Mouse (Mus musculus) CD4-positive, CD25-positive, alpha-beta regulatory T cell, adult 4 months (primary cell): ENCODE measurements at regions not wholly inside any gene's neighbourhood (a gene's known extent, or its start where the extent isn't known, plus 50 kb on each side); places are given as distances from the start of the nearest gene placed in this dataset.
A peak's percentile ranks its signal among the peaks of the same experiment; 100 is the strongest.

Experiments used
- ATAC-seq: one replicate; pipeline ENCODE4 v1.8.0; 2017

DNA sequence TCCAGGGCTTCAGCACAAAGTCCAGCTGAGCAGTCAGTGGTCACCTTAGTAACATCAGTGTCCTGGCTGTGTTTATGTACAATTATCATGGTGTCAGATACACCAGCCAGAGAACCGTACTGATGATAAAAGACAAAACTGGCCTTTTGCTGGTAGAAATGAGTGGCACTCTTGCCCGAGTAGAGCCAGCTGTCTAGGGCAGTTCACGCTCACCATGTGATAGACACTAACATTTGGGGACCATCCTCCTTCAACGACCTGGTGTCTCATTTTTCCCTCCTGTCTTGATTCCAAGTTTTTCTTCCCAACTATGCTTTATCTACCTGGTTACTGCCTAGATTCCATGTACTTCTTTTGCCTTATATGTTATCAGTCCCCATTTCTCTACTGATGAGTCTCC is 349.3 kb downstream of the Lpin1 start:
- no peak for ATAC-seq

DNA sequence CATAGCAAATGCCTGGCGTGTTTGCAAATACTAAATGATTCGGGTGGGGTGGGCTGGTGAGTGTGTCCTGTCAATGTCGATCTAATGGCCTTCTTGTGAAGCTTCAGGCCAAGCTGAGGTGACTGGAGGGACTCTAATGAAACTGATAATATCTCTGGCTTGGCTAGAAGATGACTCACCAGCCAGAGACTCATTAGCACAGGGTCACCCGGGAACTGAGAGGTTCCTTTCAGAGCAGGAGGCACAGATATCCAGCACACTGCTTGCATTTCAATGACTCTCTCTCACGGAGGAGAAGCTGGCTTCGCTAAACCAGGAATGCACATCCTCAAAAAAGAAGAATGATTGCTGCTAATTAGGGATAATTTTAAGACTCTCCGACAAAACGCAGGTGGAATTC is 349.8 kb downstream of the Lpin1 start:
- no peak for ATAC-seq

DNA sequence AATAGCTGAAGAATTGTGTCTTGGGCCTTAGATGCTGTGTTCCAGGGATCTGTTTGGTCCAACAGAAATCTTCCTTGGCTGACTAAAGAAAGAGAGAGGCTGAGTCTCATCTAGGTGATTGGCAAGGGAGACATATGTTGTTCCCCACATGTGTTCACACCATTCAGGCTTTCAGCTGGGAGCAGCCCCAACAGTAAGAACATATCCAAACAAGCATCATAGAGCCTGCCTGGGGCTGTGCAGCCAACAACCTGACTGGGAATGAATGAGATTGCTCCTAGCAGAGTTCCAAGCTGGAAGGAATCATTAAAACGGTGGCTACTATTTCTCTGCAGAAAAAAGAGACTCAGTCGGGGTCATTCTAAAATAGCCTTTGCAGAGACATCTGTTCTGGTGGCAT is 350.3 kb downstream of the Lpin1 start:
- ATAC-seq, result no peak

DNA sequence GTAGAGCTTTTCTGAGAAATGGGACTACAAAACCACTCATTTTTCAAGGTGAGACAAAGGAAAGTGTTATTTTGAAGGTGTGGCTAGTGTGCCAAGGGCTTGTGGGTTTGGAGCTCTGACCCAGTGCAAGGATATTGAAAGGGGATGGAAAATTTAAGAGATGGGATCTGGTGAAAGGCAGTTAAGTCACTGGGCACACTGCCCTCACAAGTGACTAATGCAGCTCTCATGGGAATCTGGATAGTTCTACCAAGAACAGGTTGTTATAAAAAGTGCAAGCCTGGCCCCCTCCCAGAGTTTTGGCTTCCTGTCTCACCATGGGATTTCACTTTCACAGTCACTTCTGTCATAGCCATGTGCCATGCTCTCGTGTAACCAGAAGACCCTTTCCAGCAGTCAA is 360.1 kb downstream of the Lpin1 start:
- ATAC-seq, result no peak

DNA sequence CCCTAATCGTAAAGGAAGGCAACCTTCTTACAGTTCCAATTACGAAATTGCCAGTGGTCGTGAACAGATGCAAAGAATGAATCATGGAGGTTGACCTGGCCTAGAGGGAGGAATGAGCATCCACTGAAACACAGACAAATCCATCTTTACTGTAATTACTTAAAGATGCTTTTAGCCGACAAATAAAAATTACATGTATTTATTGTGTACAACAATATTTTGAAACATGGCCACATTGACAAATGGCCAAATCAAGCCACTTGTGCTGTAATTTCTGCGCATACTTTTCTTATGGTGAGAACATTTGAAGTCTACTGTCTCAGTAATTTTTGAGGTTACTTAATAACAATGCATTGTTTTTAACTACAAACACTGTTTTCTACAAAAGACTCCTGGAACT is 360.7 kb downstream of the Lpin1 start:
- ATAC-seq, result no peak

DNA sequence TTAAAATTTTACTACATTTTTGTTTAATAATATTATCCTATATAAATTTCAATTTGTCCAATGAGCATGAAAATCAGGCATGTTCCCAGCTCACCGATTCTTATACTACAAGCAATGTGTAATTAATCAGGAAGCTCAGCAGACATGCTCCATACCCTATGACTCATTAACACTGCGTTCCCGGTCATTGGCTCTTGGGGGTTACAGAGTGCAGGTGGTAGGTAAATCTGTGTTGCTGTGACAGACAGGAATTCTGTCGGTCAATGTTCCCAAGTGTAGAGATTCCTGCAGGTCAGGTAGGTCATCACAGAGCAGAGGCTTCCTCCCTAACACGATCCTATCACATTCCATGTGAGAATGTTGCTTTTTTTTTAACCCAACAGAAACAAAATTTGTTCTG is 371.0 kb downstream of the Lpin1 start:
- ATAC-seq, result no peak

DNA sequence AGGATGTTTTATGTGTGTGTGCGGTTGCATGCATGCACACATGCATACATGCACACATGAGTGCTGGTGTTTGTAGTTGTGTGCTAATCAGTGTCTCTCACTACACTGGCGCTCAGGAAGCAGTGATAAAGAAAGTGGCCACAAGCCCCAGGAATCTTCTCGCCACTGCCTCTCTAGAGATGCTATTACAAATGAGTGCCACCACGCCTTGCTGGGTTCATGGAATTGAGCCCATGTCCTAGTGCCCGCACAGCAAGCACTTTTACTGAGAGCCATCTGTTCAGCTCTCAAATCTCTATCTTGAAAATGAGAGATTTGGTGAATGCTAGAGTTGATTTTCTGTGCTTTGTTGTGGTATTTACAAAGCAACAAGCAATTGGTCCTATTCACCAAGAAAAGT is 373.3 kb downstream of the Lpin1 start:
- no peak for ATAC-seq

DNA sequence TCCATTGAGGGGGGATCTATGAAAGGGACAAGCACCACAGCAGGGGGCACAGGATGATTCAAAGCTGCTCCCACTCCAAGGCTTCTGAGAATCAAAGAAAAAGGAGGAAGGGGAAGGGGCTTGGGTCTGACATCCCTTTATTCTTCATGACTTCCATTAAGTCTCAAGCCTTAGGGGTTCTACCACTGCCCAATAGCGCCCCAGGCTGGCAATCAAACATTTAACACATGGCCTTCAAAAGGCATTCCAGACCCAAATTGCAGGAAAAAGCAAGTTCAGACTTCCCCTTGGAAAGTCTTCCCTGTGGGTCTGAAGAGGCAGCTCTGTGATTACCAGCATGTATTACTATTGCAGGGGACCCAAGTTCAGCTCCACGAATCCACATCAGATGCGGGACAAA is 377.2 kb downstream of the Lpin1 start:
- ATAC-seq, result no peak

DNA sequence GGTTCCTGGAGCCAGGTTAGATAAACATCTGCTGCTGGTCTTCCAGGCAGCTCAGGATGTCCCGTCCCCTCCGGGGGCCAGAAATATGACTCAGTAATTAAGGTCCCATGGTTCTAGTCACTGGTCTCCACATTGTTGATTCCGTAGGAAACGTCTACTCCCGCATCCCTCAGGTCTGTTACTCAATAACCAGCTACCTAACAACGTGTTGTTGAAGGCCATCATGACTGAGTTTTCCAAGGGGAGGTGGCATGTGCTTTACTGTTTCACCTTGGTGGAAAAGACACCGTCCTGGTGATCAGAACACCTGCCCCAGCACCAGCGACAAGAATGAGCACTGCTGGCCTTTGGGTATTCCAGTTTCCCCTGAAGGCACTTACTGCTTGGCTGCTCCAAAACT is 377.9 kb downstream of the Lpin1 start:
- no peak for ATAC-seq

DNA sequence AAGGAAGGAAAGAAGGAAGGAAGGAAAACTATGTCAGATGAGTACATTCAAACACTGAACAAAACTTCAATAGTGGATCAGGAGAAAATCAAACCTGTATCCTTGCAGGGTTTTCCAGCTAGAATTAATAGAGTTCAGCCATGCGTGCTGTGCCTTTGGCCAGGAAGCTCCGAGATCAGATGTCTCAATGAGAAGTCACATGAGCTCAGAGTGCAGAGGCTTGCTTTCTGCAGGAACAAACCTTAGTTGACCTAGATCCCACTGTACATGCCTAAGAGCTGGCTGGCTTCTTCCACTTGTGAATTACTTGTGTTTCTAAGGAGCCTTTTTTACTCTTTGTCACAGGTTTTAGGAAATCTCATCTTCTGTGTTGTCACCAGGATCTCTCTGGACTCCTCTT is 378.7 kb downstream of the Lpin1 start:
- ATAC-seq, result no peak

DNA sequence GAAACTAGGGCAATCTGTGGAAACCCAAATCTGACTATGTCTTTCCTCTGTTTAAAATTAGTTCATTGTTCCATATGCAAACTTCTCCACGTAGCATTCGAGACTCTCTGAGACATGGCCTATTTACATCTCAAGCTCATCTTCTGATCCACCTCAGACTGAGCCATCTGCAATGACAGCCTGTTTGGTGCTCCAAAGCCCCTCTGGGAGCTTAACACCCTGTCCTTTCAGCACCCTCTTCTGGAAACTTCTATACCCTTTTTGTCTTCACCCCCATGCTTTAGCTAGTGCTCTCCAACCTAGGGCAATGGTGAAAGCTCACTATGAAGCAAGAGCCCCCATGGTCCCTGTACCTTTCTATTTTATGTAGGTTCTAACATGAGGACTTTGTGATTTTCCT is 379.7 kb downstream of the Lpin1 start:
- peak; percentile 56 for ATAC-seq

DNA sequence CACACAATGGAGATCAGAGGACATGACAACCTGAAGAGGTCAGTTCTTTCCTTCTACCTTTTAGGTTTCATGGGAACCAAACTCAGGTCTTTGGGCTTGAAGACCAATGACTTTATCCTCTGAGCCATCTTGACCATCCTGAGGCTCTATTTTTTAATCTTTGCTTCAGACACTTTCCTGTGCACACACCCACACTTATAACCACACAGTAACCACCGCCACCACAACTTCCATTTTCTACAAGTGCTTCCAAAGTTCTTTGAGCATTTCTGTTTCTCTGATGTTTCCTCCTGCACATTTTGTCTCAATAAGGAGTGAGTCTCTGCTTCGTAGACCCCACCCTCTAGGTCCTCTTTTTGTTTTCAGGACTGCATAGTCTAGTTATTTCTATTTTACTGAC is 385.3 kb downstream of the Lpin1 start:
- no peak for ATAC-seq

DNA sequence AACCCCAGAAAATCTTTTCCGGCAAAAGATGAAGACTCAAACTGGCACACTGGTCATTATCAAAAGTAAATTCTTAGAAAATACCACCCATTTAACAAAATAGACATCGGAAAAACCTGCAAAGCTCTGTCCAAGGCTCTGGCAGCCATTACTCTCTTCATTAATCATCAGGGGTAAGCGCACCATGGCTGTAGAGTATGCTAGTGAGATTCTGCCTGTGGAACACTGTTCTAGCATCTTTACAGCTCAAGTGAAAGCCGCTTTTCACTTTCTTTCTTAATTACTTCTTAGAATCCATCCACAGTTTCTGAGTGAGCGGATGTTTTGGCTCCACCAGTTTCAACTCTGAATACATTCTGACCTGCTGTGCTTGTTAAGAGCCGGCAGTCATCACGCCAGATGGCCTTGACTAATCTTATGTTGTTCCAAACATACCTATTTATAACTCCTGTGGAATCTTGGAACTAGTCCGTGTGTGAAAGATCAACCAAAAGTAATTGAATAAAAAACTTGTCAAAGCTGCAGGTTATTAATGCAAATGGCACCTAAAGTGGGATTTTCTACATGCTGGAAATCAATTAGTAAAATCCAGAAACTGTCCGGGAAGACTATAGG is 387.8 kb downstream of the Lpin1 start:
- ATAC-seq, result no peak

DNA sequence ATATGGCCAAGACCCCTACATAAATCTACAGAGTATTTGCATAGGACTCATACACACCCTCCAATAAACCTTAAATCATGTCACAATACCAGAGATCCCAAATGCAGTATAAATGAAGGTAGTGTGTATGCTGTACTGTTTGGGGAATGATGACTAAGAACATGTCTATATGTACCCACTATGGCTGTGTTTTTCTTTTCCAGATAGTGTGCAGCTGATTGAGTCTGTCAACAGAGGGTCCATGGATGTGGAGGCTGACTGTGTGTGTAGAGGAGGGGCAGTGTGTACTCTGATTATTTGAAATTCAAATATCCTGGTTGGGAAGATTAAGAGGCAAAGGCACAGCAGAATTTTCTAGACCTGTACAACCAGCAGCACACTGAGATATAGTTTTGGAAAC is 388.6 kb downstream of the Lpin1 start:
- no peak for ATAC-seq

DNA sequence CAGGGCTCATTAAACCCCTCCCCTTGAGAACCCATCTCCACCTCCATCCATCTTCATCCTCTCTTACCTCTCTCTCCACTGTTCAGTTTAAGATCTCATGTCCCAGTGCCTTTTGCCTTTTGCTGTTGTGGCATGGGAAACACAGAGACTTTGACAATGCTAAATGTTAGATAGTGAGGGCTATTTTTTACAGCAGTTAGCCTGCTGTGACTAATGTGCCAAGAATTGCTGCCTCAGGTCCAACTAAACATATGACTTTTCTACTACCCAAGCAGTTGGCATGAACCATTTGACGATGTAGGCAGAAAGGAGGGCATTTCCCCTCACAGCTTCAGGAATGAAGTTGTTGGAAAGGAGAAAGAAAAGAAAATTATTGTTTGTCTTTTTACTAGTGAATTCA is 389.6 kb downstream of the Lpin1 start:
- no peak for ATAC-seq

DNA sequence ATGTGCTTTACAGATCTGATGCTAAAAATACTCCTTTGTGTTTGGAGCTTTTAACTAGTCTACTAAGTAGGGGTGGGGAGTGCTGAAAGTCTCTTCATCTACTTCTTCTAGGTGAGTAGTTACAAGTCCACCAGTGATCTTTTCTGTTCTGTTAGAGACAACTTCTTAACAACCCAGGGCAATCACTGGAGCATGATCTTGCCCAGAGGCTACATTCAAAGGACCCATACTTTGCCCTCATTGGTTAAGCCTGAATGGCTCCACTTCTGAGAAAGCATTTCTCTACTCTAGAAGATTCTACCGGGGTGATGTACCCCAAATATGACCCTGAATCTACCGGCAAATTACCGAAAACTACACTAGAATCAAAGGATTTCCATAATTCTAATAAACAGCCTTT is 390.2 kb downstream of the Lpin1 start:
- no peak for ATAC-seq

DNA sequence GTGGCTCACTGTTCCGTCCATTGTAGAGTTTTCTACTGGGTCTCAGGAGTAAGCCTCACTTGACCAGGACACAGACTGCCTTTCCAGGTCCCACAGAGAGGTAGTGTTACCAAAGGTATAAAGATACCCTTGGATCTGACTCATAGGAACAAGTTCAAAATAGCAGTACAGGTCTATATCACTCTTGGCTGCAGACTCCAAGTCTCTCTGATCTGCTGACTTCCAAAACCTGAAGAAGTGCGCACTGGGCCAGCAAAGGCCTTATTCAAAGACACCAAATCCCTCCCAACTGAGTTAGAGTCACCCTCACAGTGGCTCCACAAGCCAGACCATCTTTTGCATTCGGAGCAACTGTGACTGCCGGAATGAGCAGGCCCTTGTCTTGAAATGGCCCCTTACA is 391.9 kb downstream of the Lpin1 start:
- ATAC-seq, result no peak

DNA sequence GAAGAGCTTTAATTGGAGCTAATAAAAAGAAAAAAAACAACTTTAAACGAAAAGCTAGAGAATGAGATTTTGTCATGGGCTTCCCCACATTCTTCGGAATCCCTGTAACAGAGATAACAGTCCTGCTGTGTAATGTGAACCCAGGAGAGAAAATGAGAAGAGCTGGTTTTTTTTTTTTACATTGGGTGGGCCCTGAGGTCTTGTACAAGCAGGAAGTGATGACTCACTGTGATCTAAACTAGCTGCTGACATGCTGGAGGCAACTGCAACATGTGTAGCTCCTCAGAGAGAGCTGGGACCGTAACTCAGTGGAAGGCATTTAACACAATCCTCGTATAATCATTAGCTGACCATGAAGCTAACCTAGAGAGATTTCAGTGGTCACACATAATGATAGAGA is 393.8 kb upstream of the Trib2 start:
- peak; percentile 82 for ATAC-seq

DNA sequence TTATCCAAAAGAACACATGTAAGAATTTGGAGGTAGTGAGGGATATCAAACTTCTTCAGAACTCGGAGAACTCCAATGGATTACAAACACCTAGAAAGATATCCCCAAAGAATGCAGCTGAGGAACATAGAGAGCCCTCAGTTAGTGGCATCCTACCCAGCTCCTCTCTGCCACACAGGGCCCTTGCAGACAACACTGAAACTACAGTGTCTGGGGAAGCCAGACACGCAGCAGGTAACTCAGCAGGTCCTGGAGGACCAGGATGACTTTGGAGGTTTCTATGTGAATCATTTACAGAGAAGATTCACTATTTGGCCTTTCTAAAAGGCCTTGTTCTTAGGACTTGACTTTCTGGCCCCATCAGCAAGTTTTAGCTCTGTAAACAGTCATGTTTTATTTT is 393.4 kb upstream of the Trib2 start:
- ATAC-seq, result no peak

DNA sequence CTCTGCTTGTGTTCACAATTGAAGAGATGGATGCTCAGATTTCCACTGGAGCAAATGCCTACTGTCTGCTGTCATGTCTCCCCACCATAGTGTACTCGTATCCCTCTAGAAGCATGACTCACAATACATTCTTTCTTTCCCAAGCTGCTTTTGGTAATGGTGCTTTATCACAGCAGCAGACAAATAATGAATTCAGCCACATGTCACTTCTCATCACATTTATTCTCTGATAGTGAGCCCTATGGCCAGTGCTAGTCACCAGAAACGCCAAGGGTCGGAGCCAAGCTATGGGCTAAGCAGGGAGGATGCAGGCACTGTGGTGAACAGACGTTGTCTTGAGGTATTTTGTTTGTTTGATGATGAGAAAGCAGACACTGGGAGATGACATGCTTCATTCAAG is 388.2 kb upstream of the Trib2 start:
- ATAC-seq, result no peak

DNA sequence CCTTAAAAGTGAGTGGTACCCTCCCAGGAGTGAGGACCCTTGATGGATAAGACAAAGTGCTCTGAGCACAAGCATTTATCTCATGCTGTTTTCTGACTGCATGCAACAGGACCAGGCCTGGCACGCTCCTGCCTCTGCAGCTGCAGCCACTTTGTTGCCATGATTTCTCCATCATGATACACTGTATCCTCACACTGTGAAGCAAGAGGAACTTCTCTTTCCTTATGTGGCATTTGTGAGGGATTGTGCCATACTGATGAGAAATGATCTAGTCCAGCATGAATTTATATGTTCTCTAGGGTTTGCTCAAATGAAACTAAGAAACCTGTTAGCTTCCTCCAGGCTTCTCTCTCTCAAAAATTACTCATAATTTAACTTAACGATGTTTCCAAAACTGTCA is 380.2 kb upstream of the Trib2 start:
- no peak for ATAC-seq

DNA sequence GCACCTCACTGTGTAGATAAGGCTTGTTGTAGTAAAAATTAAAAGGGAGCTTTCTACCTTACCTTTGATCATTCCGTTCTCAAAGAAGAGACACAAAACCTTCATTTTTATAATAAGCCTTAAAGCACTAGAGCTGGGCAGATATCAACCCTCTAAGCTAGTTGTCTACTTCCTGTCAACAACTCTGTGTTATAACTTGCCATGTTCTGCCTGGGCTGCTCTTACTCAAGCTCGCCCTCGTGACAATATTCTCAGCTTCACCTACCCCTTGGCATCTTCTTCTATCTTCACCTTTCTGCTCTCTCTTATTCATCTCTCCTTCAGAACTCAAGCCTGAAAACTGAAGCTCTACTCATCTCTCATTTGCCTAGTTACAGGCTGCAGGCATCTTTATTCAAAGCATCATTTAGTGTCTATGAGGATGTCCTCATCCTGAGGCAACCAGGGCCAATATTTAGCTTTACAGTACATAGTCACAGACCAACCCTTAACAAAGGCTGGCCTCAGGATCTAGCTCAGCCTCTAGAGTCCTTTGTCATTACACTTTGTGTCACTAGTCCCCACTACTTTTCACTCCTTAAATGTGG is 375.2 kb upstream of the Trib2 start:
- ATAC-seq, result peak; percentile 88

DNA sequence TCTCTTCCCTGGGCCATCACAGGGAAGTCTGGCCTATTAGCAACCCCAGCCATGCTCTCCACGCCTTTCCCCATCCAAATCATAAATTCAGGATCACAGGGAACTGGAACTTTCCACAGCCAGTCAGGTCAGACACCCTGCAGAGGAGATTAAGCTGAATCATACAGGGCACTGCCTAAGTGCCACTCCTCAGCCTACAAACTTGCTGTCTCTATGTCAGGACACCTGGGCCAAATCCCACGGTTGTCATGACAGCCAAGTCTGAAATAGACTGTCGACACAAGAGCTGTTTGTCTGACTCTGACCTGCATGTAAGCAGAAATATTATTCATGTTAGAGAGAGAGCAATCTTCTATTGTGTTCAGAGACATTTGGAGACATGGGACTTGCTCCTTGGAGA is 374.0 kb upstream of the Trib2 start:
- ATAC-seq, result no peak

DNA sequence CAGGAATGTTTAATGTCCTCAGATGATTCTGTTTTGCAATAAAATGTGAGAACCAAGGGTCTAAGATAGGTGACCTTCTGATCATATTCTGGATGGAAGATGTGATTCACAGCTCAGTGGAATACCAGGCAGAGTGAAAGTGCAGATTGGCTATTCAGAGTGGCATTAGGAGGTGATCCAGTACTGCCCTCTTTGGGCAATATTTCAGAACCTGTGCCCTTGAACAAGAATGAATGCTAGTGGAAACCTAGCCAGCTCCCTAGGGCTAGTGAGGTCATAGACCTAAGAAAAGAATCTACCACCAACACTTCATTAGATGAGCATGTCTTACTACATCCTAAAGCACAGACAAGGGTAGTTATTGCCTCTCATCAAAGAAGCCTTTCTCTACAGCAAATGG is 372.7 kb upstream of the Trib2 start:
- no peak for ATAC-seq

DNA sequence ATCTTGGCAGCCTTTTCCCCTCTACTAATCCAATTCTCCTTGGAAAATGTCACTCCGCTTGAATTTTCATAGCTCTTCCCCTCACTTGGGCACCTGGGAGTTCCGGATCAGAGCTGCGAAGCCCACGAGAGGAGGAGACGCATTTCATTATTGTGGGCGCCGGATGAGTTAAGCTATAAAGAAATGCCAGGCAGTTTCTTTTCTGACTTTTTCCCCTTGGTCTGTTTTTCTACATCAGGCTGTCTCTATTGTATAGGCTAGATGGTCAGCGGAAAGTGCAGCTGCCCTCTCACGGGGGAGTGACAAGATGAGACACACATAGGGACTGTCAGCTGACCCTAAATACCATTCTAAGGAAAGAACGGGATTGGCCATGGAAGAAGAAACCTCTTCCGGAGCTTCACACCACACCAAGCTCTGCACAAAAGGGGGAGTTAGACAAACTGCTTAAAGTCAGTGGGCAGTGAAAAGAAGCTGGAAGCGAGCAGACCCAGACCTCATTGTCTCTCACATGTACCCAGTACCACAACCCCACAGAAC is 369.3 kb upstream of the Trib2 start:
- peak; percentile 48 for ATAC-seq
